Mouse (Mus musculus) midbrain, embryonic 12.5 days (tissue): ENCODE measurements at regions not wholly inside any gene's neighbourhood (a gene's known extent, or its start where the extent isn't known, plus 50 kb on each side); places are given as distances from the start of the nearest gene placed in this dataset.

Experiments used
- ATAC-seq: fragments of 200-750 bp; cut with Nextera tagmentation; 2 replicates; pipeline ENCODE4 v1.8.0; 2017; ENCODE audit warnings: low read depth, moderate TSS enrichment, moderate library complexity; ENCODE audit not compliant: low FRiP score
- H3K27ac ChIP-seq: fragments of 300-500 bp; sonication (generic); replicated peaks from 2 replicates; pipeline ENCODE4 v1.5.1; 2016; ENCODE audit warnings: mild to moderate bottlenecking
- H3K27me3 ChIP-seq: fragments of 300-500 bp; sonication (generic); 2 replicates; pipeline ENCODE4 v1.6.1; 2016; ENCODE audit warnings: mild to moderate bottlenecking
- H3K36me3 ChIP-seq: fragments of 300-500 bp; sonication (generic); 2 replicates; pipeline ENCODE4 v1.6.1; 2016
- H3K4me1 ChIP-seq: fragments of 300-500 bp; sonication (generic); 2 replicates; pipeline ENCODE4 v1.6.1; 2016
- H3K4me2 ChIP-seq: fragments of 300-500 bp; sonication (generic); replicated peaks from 2 replicates; pipeline ENCODE4 v1.6.1; 2016; ENCODE audit warnings: mild to moderate bottlenecking, moderate library complexity
- H3K4me3 ChIP-seq: fragments of 300-500 bp; sonication (generic); 2 replicates; pipeline ENCODE4 v1.5.1; 2016; ENCODE audit warnings: mild to moderate bottlenecking
- H3K9ac ChIP-seq: fragments of 300-500 bp; sonication (generic); replicated peaks from 2 replicates; pipeline ENCODE4 v1.6.1; 2016; ENCODE audit warnings: mild to moderate bottlenecking, moderate library complexity
- H3K9me3 ChIP-seq: fragments of 300-500 bp; sonication (generic); 2 replicates; pipeline ENCODE4 v1.6.1; 2016; ENCODE audit warnings: mild to moderate bottlenecking
- WGBS: fragments of 180-500 bp; shearing (Covaris S2); methylation state at CpG from one replicate; pipeline ENCODE4 v1.1.7; 2016; 5-methylcytosine and 5-hydroxymethylcytosine counted together

DNA sequence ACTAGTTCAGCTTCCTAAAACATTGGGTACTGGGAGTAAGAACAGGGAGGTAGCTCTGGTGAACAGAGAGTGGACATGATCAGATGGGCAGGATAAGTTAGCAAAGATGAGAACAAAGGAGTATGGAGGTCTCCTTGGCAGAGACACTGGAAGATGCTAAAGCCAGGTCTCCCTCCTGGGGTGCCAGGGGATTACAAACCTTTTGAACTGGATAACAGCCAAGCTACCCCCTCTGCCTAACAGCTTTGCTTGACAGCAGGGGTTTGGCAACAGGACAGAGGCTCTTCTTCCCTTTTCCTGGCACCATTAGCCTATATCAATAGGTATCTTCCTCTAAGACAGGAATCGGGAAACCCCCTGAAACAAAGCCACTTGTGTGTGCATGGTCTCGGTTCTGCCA is 183.2 kb upstream of the Ntf3 start:
- no peak overlapping the region for H3K4me2 ChIP-seq
- H3K4me3 ChIP-seq, result no peak overlapping the region
- no peak overlapping the region for H3K27ac ChIP-seq
- H3K27me3 ChIP-seq, result no peaks in the 10 kb centered on the region
- no peaks in the 10 kb centered on the region for H3K9me3 ChIP-seq
- WGBS, result 32% methylated on average over 2 of the region's 2 CpGs
- H3K4me1 ChIP-seq, result peaks cover 4% of the 10 kb centered on the region; the same call in 1 of the 2 replicates
- no peak overlapping the region for H3K9ac ChIP-seq
- ATAC-seq, result no peak
- no peaks in the 10 kb centered on the region for H3K36me3 ChIP-seq

DNA sequence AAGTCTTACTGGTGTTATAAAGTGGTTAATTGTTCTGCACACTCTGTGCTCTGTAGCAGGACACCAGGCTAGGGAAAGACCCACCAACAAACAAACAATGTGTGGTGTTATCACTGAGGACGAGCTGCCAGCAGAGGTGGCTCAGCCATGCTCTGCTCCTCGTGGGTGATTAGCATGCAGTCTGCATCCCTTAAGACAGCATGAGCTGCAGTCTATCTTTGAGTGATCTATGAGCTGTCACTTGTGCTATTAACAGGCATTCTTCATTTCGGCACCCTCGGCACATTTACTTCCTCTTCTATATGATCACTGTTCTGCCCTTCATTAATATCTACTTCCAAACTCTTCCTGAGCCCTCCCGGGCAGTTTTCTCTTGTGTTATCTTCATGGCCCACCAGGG is 178.5 kb upstream of the Ntf3 start:
- WGBS, result 80% methylated on average over 5 of the region's 5 CpGs
- H3K4me2 ChIP-seq, result no peak overlapping the region
- H3K9me3 ChIP-seq, result no peaks in the 10 kb centered on the region
- H3K4me1 ChIP-seq, result no peaks in the 10 kb centered on the region
- H3K27me3 ChIP-seq, result no peaks in the 10 kb centered on the region
- no peak for ATAC-seq
- no peaks in the 10 kb centered on the region for H3K36me3 ChIP-seq
- H3K4me3 ChIP-seq, result no peak overlapping the region
- H3K9ac ChIP-seq, result no peak overlapping the region
- H3K27ac ChIP-seq, result no peak overlapping the region

DNA sequence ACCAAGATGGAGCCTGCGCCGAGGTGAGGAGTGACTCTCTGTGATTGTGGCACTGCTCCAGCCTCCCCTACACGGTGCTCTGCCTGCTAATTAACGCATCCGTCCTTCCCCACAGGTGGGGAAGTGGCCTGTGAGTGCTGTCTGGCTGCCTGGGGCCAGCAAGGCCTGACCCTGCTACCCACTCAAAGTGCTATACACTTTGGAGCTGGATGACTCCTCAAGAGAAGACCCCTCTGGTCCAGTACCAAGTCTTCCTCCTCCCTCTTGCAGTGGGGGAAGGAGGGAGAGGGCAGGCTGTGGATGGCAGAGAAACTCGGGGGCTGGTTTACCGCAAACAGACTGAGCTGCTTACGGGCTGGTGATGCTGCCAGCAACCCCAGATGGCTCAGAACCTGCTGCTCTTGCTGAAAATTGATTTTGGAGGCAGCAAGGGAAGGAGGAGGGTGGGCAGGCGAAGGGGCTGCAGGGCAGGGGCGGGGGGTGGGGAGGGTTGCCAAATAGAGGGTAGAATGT is 173.4 kb upstream of the Ntf3 start:
- 61% methylated on average over 10 of the region's 10 CpGs for WGBS
- Histone ChIP-seq H3K27me3 (no peaks in the 10 kb centered on the region), H3K9ac (no peak overlapping the region), H3K27ac (no peak overlapping the region), H3K4me1 (no peaks in the 10 kb centered on the region), H3K4me2 (no peak overlapping the region), H3K36me3 (no peaks in the 10 kb centered on the region), H3K4me3 (no peak overlapping the region), H3K9me3 (no peaks in the 10 kb centered on the region)
- no peak for ATAC-seq

DNA sequence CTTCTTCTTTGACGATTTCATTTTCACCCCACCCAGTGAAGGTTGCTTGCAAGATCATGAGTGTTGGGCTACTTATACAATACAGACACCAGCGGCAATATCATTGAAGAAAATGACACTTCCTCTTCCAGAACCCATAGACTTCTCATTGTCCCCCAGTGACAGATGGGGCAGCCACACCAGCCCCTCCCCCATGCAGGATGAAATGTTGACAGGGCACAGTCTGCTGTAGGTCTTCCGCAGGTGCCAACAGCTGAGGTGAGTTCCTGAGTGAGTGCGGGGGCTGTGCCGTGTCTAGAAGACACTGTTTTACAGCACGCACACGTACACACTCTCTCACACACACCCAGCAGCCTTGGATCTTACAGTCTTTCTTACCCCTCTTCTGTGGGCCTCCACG is 171.0 kb upstream of the Ntf3 start:
- WGBS, result 95% methylated on average over 8 of the region's 8 CpGs
- no peaks in the 10 kb centered on the region for H3K4me1 ChIP-seq
- H3K9ac ChIP-seq, result no peak overlapping the region
- H3K27me3 ChIP-seq, result no peaks in the 10 kb centered on the region
- H3K4me2 ChIP-seq, result no peak overlapping the region
- H3K4me3 ChIP-seq, result no peak overlapping the region
- no peaks in the 10 kb centered on the region for H3K36me3 ChIP-seq
- H3K9me3 ChIP-seq, result no peaks in the 10 kb centered on the region
- no peak for ATAC-seq
- H3K27ac ChIP-seq, result no peak overlapping the region

DNA sequence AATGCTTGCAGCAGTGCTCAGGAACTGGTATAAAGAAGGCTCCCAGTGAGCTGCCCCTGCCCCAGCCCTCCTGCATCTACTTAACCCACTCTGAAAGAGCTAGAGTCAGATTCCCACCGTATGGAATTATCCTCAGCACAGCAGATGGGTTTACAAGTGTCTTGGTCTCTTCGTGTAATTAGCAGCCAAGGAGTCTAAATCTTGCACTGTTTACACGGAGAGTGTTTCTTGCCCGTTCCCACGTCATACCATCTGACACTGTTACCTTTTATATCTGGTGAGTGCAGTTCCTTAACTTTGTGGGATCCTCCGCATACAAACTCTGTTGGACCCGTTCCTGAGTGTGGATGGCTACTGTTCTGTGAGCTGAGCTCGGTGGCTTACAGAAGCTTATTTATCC is 167.5 kb upstream of the Ntf3 start:
- no peaks in the 10 kb centered on the region for H3K4me1 ChIP-seq
- H3K9me3 ChIP-seq, result no peaks in the 10 kb centered on the region
- no peaks in the 10 kb centered on the region for H3K36me3 ChIP-seq
- H3K4me2 ChIP-seq, result no peak overlapping the region
- ATAC-seq, result no peak
- H3K9ac ChIP-seq, result no peak overlapping the region
- H3K27me3 ChIP-seq, result no peaks in the 10 kb centered on the region
- no peak overlapping the region for H3K27ac ChIP-seq
- no peak overlapping the region for H3K4me3 ChIP-seq
- WGBS, result 76% methylated on average over 8 of the region's 8 CpGs

DNA sequence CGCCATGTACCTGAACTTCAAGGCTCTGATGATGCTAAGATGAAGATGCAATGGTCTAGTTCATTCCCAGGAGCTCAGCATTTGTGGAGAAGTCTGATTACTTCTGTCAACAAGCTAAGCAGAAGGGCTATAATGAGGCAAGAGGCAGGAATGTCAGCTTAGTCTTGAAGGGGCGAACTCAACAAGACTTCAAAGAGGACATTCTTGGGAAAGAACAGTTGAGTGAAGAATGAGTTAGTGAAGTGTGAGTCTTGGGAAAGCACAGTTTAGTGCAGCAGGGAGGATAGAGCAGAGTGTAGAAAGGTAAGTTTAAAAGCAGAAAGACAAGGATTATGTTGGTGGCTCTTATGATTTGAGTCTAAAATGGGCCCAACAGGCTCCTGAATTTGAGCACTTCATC is 160.5 kb upstream of the Ntf3 start:
- Histone ChIP-seq H3K4me2 (no peak overlapping the region), H3K36me3 (no peaks in the 10 kb centered on the region), H3K27ac (no peak overlapping the region), H3K4me3 (no peak overlapping the region), H3K9me3 (no peaks in the 10 kb centered on the region), H3K4me1 (no peaks in the 10 kb centered on the region), H3K27me3 (no peaks in the 10 kb centered on the region), H3K9ac (no peak overlapping the region)
- WGBS, result 78% methylated on average over 2 of the region's 2 CpGs
- ATAC-seq, result no peak

DNA sequence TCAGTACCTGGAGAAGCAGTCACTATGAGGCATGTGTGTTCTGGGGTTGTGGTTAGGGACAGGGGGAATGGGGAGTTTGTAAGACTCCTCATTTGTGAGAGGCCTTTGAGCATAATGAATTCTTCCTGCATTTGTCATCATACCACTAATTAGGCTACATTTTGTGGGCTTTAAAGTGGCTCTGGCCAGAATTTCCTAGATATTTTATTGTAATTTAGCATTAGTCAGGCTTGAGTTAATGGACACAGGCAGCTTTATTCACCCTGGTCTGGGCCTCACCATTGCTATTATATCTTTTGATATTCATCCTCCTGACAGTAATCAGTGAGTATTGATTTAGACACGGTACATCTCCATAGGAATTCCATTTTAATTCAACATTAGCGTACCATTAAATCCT is 151.8 kb upstream of the Ntf3 start:
- Histone ChIP-seq H3K4me3 (no peak overlapping the region), H3K9me3 (no peaks in the 10 kb centered on the region), H3K4me2 (no peak overlapping the region), H3K36me3 (no peaks in the 10 kb centered on the region), H3K27me3 (no peaks in the 10 kb centered on the region), H3K27ac (no peak overlapping the region), H3K9ac (no peak overlapping the region), H3K4me1 (no peaks in the 10 kb centered on the region)
- no peak for ATAC-seq
- WGBS, result 76% methylated on average over 2 of the region's 2 CpGs

DNA sequence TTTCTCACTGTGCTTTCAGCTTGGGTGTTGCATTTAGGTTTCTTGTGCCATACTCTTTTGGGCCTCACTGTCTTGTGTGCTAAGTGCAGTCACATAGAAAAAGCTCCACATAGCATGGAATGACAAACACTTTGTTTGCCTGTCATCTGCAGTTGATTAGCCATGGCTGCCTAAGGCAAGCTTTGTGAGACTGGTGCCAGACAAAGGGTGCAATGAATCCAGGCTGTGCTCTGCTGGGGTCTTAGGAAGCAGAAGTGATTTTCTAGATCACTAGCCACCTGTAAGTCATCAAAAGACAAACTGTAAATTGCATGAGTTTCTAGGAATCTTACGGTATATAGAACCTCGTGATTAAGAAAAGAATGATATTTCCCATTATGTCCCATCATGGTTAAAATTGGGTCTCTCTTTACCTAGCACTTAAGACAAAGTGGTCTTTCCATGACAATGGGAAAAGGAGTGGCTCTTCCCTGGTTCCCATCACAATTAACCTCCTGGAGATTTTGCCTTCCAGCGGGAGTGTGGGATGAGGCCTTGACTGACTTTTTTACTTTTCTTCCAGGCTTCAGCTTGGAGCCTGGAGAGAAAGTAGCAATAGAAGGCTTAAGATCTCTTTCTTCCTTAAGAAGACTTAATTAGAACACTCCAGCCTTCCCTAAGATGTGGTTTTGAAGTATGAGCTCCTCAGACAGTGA is 144.2 kb upstream of the Ntf3 start:
- Histone ChIP-seq H3K9me3 (no peaks in the 10 kb centered on the region), H3K9ac (no peak overlapping the region), H3K4me1 (no peaks in the 10 kb centered on the region), H3K36me3 (no peaks in the 10 kb centered on the region), H3K4me2 (no peak overlapping the region), H3K4me3 (no peak overlapping the region), H3K27ac (no peak overlapping the region), H3K27me3 (no peaks in the 10 kb centered on the region)
- ATAC-seq, result no peak
- 61% methylated on average over 3 of the region's 3 CpGs for WGBS

DNA sequence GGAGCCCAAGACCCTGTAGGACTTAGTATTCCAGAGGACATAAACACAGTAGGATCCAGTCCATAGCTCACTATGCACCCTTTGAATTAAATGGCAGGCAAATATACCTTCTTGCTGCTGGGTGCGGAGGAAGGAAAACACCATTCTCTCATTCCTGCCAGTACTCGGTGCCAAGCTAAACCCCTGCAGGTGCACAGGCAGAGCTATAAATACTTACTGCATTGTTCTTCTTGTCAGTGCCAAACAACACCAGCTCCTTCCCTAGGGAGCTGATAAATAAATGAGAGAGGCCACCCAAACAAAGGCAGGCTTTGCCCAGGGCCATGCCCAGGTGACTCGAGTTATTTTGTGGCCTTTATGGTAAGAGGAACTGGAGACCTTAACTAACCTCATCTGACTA is 136.4 kb upstream of the Ntf3 start:
- Histone ChIP-seq H3K4me3 (no peak overlapping the region), H3K27me3 (no peaks in the 10 kb centered on the region), H3K36me3 (no peaks in the 10 kb centered on the region), H3K27ac (no peak overlapping the region), H3K4me2 (no peak overlapping the region), H3K9me3 (no peaks in the 10 kb centered on the region), H3K9ac (no peak overlapping the region), H3K4me1 (no peaks in the 10 kb centered on the region)
- ATAC-seq, result no peak
- 61% methylated on average over 3 of the region's 3 CpGs for WGBS

DNA sequence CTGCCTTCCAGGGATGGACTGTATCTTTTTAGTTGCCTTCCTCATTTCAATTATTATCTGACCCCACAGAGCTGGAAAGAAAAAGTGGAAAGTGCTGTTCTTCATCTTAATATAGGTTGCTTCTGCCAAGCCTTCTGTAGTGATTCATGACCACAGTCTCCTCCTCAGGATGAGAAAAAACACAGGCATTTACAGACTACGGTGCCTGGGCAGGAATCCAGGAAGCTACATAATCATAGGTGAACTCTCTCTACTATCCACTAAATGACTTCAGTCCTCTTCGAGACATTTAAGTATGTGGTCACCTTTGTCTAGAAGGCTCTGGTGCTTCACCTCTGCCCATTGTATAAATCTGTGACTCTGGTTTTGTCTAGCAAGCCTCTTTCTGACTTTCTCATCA is 124.9 kb upstream of the Ntf3 start:
- Histone ChIP-seq H3K4me1 (no peaks in the 10 kb centered on the region), H3K27me3 (no peaks in the 10 kb centered on the region), H3K36me3 (no peaks in the 10 kb centered on the region), H3K9me3 (no peaks in the 10 kb centered on the region), H3K27ac (no peak overlapping the region), H3K4me2 (no peak overlapping the region), H3K4me3 (no peak overlapping the region), H3K9ac (no peak overlapping the region)
- ATAC-seq, result no peak
- WGBS, result 90% methylated on average over 2 of the region's 2 CpGs

DNA sequence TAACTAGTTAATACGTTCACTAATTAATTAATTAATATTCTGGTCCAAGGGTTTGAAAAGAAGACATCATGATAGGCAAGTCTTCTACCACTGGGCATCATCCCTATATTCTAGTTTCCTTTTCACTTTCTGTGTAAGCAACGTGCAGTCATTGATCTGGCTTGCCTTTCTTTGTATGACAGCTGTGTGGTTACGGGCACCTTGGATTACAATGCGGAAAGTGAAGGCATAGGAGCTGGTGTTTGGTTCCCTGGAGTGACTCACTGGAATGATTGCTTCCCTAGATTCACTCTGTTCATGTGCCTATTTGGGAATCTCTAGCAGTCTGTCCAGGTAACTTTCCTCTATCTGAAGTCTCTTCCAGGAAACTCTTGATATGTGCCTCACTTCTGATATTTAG is 120.5 kb upstream of the Ntf3 start:
- H3K27ac ChIP-seq, result no peak overlapping the region

DNA sequence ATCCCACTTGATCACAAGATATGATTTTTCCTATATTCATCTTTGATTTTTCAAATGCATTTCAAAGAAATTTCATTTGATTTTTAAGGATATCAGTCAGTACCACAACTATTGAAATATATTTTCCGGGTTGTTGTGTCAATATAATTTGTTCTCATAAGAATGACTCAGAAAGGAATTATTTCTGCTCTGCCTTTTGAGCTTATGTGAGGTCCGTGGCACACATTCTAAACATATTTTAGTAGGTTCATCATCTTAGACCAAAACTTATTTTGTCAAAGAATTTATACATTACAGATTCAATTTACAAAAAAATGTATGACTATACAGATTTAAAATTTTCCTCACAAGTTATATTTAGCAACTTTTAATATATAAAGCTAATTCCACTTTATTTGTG is 119.5 kb upstream of the Ntf3 start:
- Histone ChIP-seq H3K36me3 (no peaks in the 10 kb centered on the region), H3K4me1 (no peaks in the 10 kb centered on the region), H3K4me3 (no peak overlapping the region), H3K9me3 (no peaks in the 10 kb centered on the region), H3K4me2 (no peak overlapping the region), H3K27me3 (no peaks in the 10 kb centered on the region), H3K27ac (no peak overlapping the region), H3K9ac (no peak overlapping the region)
- WGBS, result 86% methylated on average over 2 of the region's 2 CpGs
- no peak for ATAC-seq

More for the DNA sequence above, 120.5 kb upstream of the Ntf3 start:
- Histone ChIP-seq H3K9ac (no peak overlapping the region), H3K27me3 (no peaks in the 10 kb centered on the region), H3K4me3 (no peak overlapping the region), H3K9me3 (no peaks in the 10 kb centered on the region), H3K4me2 (no peak overlapping the region), H3K36me3 (no peaks in the 10 kb centered on the region), H3K4me1 (no peaks in the 10 kb centered on the region)
- ATAC-seq, result no peak
- WGBS, result 75% methylated on average over 4 of the region's 4 CpGs

DNA sequence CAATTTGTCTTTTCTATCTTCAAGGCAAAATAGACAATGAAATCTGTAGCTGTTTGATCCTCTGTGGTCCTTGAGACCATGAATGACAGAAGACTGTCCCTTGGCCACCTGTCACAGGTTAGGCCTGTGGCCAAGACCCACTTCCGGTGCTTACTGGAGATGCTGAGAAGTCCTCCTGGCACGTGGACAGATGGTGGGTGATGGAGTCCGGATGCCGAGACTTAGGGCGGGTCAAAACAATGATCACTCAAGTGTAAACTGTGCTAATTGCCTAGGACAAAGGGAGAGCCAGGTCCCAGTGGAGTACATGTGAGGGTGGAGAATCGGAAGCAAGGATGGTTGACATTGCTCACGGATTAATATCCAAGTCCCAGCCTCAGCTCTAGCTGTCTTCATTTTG is 117.7 kb upstream of the Ntf3 start:
- H3K4me2 ChIP-seq, result no peak overlapping the region
- no peaks in the 10 kb centered on the region for H3K9me3 ChIP-seq
- H3K4me3 ChIP-seq, result no peak overlapping the region
- whole genome bisulfite sequencing, result 78% methylated on average over 7 of the region's 7 CpGs
- no peaks in the 10 kb centered on the region for H3K4me1 ChIP-seq
- H3K27me3 ChIP-seq, result no peaks in the 10 kb centered on the region
- no peak overlapping the region for H3K9ac ChIP-seq
- H3K36me3 ChIP-seq, result no peaks in the 10 kb centered on the region
- no peak overlapping the region for H3K27ac ChIP-seq
- ATAC-seq, result no peak
